Mouse (Mus musculus): Measurements from ENCODE around the gene Acaca. TPM values are rescaled to one million over a fixed set of nuclear protein-coding genes. Genes with fewer than 3 reads are reported as not detected.

Acaca gene
- polyA plus RNA-seq, 1 experiment from 2014 or later, result 36.2 TPM

DNA sequence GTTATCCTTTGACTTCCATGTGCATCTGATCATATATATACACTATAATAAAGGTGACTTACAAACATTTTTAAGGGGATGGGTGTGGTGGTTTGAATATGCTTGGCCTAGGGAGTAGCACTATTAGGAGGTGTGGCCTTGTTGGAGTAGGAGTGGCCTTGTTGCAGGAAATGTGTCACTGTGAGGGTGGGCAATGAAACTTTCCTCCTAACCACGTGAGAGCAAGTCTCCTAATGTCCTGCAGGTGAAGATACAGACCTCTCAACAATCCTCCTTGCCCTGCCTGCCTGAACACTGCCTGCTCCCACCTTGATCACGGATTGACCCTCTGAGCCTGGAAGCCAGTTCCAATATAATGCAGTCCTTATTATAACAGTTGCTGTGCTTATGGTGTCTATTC lies 22.3 kb upstream of the Acaca start:
- no peak for ATAC-seq (ENCODE audit: low FRiP score)
- no peak overlapping the region for H3K4me2 ChIP-seq (replicated peaks)
- H3K9me3 ChIP-seq (ENCODE audit: control insufficient read depth, low read length), result no peaks in the 10 kb centered on the region
- H3K9ac ChIP-seq, result no peak overlapping the region
- H3K27ac ChIP-seq, result no peak overlapping the region
- H3K4me1 ChIP-seq (replicated peaks; ENCODE audit: control insufficient read depth, insufficient read depth, low read length), result no peaks in the 10 kb centered on the region
- DNase-seq (ENCODE audit: low spot score), result no peak
- WGBS, result 77% methylated on average over 2 of the region's 2 CpGs
- no peak overlapping the region for H3K4me3 ChIP-seq (replicated peaks; ENCODE audit: low read length)
- no peaks in the 10 kb centered on the region for H3K27me3 ChIP-seq (ENCODE audit: control insufficient read depth, insufficient read depth, low read length)
- peaks cover 90% of the 10 kb centered on the region for H3K36me3 ChIP-seq (replicated peaks; ENCODE audit: control insufficient read depth, insufficient read depth)

DNA sequence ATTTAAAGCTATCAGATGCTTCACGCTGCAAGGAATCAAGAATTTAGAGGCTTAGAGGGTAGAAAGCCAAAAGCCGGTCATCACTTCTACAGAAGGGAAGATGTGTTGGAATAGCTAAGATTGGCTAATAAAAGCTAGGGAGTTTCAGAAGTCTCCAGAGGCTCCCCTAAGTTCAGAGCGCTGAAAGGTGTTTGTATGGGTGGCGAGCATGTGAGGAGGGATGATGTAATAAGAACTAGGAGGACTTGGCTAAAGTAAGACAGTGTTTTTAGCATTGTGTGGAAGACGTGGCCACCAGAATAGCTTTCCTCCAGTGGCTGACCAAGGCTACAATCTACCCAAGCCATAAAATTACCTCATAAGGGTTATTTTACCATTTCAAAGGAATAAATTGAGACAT lies 15.8 kb upstream of the Acaca start:
- DNase-seq (ENCODE audit: low spot score), result no peak
- WGBS, result 94% methylated on average over 5 of the region's 5 CpGs
- H3K36me3 ChIP-seq (replicated peaks; ENCODE audit: control insufficient read depth, insufficient read depth), result peaks cover 71% of the 10 kb centered on the region
- no peak overlapping the region for H3K4me2 ChIP-seq (replicated peaks)
- ATAC-seq (ENCODE audit: low FRiP score), result no peak
- H3K4me1 ChIP-seq (replicated peaks; ENCODE audit: control insufficient read depth, insufficient read depth, low read length), result no peaks in the 10 kb centered on the region
- H3K27ac ChIP-seq, result no peak overlapping the region
- no peaks in the 10 kb centered on the region for H3K27me3 ChIP-seq (ENCODE audit: control insufficient read depth, insufficient read depth, low read length)
- H3K4me3 ChIP-seq (replicated peaks; ENCODE audit: low read length), result no peak overlapping the region
- H3K9me3 ChIP-seq (ENCODE audit: control insufficient read depth, low read length), result no peaks in the 10 kb centered on the region
- no peak overlapping the region for H3K9ac ChIP-seq

DNA sequence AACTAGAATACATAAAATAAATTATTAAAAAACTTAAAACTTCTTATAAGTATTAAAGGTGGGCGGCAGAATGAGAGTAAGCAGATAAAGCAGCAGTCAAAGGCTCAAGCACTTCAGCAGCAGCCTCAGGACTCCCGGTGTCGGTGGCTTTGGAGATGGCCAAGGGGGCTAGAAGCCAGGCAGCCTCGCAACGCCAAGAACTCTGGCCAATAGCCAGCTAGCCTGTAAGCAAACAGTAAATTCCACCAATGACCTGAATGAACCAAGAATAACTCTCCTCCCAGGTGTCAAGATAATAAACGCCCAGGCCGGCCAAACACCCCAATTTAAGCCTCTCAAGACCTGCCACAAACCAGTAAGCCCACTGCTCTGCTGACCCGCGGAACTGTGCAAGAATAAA lies 13.8 kb upstream of the Acaca start:
- 87% methylated on average over 9 of the region's 9 CpGs for WGBS
- Histone ChIP-seq H3K27me3 (ENCODE audit: control insufficient read depth, insufficient read depth, low read length) (no peaks in the 10 kb centered on the region), H3K9me3 (ENCODE audit: control insufficient read depth, low read length) (no peaks in the 10 kb centered on the region), H3K27ac (no peak overlapping the region), H3K4me2 (replicated peaks) (no peak overlapping the region), H3K36me3 (replicated peaks; ENCODE audit: control insufficient read depth, insufficient read depth) (peaks cover 70% of the 10 kb centered on the region), H3K4me1 (replicated peaks; ENCODE audit: control insufficient read depth, insufficient read depth, low read length) (no peaks in the 10 kb centered on the region), H3K4me3 (replicated peaks; ENCODE audit: low read length) (no peak overlapping the region), H3K9ac (no peak overlapping the region)
- no peak for DNase-seq (ENCODE audit: low spot score)
- no peak for ATAC-seq (ENCODE audit: low FRiP score)

DNA sequence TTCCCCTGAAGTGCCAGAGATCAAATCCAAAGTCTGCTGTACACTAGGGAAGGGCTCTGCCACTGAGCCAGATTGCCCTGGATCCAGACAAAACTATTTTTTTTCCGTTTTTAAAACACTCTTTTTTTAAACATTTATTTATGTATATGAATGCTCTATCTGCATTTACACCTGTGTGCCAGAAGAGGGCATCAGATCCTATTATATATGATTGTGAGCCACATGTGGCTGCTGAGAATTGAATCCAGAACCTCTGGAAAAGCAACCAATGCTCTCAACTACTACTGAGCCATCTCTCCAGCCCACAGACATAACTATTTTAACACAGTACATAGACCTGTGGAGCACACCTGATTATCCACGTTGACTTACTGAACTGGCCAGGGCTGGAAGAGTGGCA lies 13.3 kb upstream of the Acaca start:
- H3K4me1 ChIP-seq (replicated peaks; ENCODE audit: control insufficient read depth, insufficient read depth, low read length), result no peaks in the 10 kb centered on the region
- no peak overlapping the region for H3K4me3 ChIP-seq (replicated peaks; ENCODE audit: low read length)
- no peaks in the 10 kb centered on the region for H3K27me3 ChIP-seq (ENCODE audit: control insufficient read depth, insufficient read depth, low read length)
- DNase-seq (ENCODE audit: low spot score), result no peak
- H3K4me2 ChIP-seq (replicated peaks), result no peak overlapping the region
- H3K9ac ChIP-seq, result no peak overlapping the region
- ATAC-seq (ENCODE audit: low FRiP score), result no peak
- peaks cover 71% of the 10 kb centered on the region for H3K36me3 ChIP-seq (replicated peaks; ENCODE audit: control insufficient read depth, insufficient read depth)
- no peaks in the 10 kb centered on the region for H3K9me3 ChIP-seq (ENCODE audit: control insufficient read depth, low read length)
- H3K27ac ChIP-seq, result no peak overlapping the region
- WGBS, result 70% methylated on average over 2 of the region's 2 CpGs

DNA sequence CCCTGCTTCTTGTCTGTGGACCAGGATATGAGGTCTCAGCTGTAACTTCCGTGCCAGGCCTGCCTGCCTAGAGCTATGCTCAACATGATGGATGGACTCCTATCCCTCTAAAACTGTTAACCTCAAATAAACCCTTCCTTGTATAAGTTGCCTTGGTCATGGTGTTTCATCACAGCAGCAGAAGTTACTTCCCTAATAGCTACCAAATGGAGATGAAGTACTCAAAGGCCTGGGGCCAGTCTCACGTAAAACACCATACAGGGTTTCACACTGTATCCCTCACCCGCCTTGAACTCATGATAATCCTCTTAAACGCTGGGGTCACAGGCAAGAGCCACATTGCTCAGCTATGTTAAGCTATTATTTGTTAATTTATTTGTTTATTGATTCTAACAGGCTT lies 12.0 kb upstream of the Acaca start:
- ATAC-seq (ENCODE audit: low FRiP score), result no peak
- H3K9ac ChIP-seq, result no peak overlapping the region
- H3K27me3 ChIP-seq (ENCODE audit: control insufficient read depth, insufficient read depth, low read length), result no peaks in the 10 kb centered on the region
- H3K9me3 ChIP-seq (ENCODE audit: control insufficient read depth, low read length), result no peaks in the 10 kb centered on the region
- H3K4me2 ChIP-seq (replicated peaks), result no peak overlapping the region
- no peak for DNase-seq (ENCODE audit: low spot score)
- WGBS, result 86% methylated on average over 4 of the region's 4 CpGs
- H3K4me1 ChIP-seq (replicated peaks; ENCODE audit: control insufficient read depth, insufficient read depth, low read length), result no peaks in the 10 kb centered on the region
- peaks cover 76% of the 10 kb centered on the region for H3K36me3 ChIP-seq (replicated peaks; ENCODE audit: control insufficient read depth, insufficient read depth)
- H3K27ac ChIP-seq, result no peak overlapping the region
- H3K4me3 ChIP-seq (replicated peaks; ENCODE audit: low read length), result no peak overlapping the region

DNA sequence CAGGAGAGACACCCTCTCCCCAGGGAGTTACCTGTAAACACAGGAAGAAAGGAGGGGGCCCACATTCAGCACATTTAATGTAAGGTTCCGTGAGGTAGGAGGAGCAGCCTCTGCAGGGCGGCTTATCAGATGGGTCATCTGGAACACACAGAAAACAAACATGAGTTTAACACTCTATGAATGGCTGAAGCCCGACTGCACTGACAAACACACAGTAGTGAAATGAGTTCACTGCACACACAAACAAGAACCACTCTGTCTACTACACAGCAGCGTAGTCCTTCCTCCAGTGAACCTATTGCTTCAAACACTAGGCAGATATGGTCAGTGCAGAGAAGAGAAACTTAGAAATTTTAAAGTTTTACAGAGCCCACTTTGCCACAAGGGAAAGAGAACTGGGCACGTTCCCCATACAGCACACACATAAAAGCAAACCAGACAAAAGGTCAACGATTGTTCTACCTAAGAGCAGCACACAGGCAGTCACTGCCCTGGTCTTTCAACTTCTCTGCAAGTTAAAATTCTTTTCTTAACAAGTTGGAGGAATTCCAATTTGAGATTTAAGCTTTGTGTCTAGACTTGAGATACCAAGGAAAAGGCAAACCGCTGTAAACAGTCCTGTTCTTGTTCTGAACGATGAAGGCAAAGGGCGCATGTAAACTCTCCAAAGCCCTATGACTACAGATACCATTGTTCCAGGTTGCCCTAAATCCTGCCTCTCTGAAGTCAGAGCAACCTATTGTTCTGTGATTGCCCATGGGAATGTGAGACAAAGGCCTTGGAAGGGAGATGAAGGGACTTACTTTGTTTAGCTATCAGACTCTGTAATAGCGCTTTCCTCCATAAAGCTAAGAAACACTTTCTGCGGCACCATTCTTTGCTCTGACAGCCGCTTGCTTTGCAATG lies 8.2 kb upstream of the Acaca start:
- Histone ChIP-seq H3K9ac (no peak overlapping the region), H3K4me2 (replicated peaks) (no peak overlapping the region), H3K36me3 (replicated peaks; ENCODE audit: control insufficient read depth, insufficient read depth) (peaks cover 83% of the 10 kb centered on the region), H3K27ac (no peak overlapping the region), H3K27me3 (ENCODE audit: control insufficient read depth, insufficient read depth, low read length) (no peaks in the 10 kb centered on the region), H3K4me1 (replicated peaks; ENCODE audit: control insufficient read depth, insufficient read depth, low read length) (no peaks in the 10 kb centered on the region), H3K9me3 (ENCODE audit: control insufficient read depth, low read length) (no peaks in the 10 kb centered on the region), H3K4me3 (replicated peaks; ENCODE audit: low read length) (no peak overlapping the region)
- WGBS, result 75% methylated on average over 12 of the region's 12 CpGs
- no peak for ATAC-seq (ENCODE audit: low FRiP score)
- no peak for DNase-seq (ENCODE audit: low spot score)

DNA sequence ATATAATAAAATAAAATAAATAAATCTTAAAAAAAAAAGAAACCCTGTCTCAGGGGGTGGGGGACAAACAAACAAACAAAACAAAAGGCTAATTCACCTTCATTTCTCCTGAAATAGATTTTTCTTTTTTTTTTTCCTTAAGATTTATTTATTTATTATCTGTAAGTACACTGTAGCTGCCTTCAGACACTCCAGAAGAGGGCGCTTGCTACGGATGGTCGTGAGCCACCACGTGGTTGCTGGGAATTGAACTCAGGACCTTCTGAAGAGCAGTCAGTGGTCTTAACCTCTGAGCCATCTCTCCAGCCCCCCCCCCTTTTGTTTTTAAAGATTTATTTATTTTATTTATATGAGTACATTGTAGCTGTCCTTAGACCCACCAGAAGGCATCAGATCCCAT lies 1.5 kb upstream of the Acaca start:
- H3K36me3 ChIP-seq (replicated peaks; ENCODE audit: control insufficient read depth, insufficient read depth), result peaks cover 35% of the 10 kb centered on the region
- H3K4me3 ChIP-seq (replicated peaks; ENCODE audit: low read length), result no peak overlapping the region
- H3K27ac ChIP-seq, result no peak overlapping the region
- peaks cover 14% of the 10 kb centered on the region for H3K4me1 ChIP-seq (replicated peaks; ENCODE audit: control insufficient read depth, insufficient read depth, low read length)
- H3K4me2 ChIP-seq (replicated peaks), result no peak overlapping the region
- H3K9me3 ChIP-seq (ENCODE audit: control insufficient read depth, low read length), result no peaks in the 10 kb centered on the region
- DNase-seq (ENCODE audit: low spot score), result no peak
- 87% methylated on average over 4 of the region's 4 CpGs for WGBS
- no peak for ATAC-seq (ENCODE audit: low FRiP score)
- no peaks in the 10 kb centered on the region for H3K27me3 ChIP-seq (ENCODE audit: control insufficient read depth, insufficient read depth, low read length)
- no peak overlapping the region for H3K9ac ChIP-seq

DNA sequence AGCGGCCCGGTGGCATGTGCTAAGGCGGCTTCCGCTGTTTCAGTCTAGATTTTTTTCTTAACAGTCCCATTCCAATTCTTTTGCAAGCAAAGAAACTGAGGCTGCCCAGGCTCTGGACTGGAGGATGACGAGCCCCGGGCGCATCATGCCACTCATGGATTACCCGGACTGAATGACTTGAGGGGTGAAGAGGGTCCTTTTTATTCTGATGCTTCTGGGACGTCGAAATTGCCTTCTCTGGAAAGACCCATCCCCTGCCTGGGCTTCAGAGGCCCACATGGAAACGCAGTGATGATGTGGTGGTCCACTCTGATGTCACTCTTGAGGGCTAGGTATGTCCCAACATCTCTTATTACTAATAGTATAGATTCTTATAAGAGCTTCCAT lies 320 bp downstream of the Acaca start:
- no peaks in the 10 kb centered on the region for H3K9me3 ChIP-seq (ENCODE audit: control insufficient read depth, low read length)
- WGBS, result 6% methylated on average over 11 of the region's 11 CpGs
- H3K9ac ChIP-seq, result peak overlapping the region; percentile 86
- peaks cover 25% of the 10 kb centered on the region for H3K36me3 ChIP-seq (replicated peaks; ENCODE audit: control insufficient read depth, insufficient read depth)
- peak overlapping the region; percentile 80 for H3K4me2 ChIP-seq (replicated peaks)
- peak; percentile 28 for DNase-seq (ENCODE audit: low spot score)
- H3K4me1 ChIP-seq (replicated peaks; ENCODE audit: control insufficient read depth, insufficient read depth, low read length), result peaks cover 14% of the 10 kb centered on the region
- no peaks in the 10 kb centered on the region for H3K27me3 ChIP-seq (ENCODE audit: control insufficient read depth, insufficient read depth, low read length)
- peak overlapping the region; percentile 61; the same call in 1 of the 2 replicates for H3K27ac ChIP-seq
- H3K4me3 ChIP-seq (replicated peaks; ENCODE audit: low read length), result peak overlapping the region; percentile 83
- ATAC-seq (ENCODE audit: low FRiP score), result peak; percentile 40; the same call in 1 of the 2 replicates

DNA sequence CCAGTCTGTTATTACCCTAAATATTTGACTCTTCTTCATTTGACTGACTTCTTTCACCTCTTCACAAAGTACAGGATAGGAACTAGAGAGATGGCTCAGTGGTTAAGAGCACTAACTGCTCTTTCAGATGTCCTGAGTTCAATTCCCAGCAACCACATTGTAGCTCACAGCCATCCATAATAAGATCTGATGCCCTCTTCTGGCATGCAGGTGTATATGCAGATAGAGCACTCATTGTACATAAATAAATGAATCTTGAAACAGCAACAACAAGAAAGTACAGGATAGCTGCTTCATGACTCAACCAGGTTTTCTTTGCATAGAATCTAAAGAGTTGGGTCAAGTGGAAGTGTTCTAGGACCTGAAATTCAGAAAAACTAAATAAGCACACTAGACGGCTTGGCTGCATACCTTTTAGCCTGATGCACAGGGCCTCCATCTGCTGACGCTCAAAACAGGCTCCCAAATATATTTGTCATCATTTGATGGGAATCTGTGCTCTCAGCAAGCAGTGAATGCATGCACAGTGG lies 4.9 kb downstream of the Acaca start:
- Histone ChIP-seq H3K4me2 (replicated peaks) (no peak overlapping the region), H3K4me1 (replicated peaks; ENCODE audit: control insufficient read depth, insufficient read depth, low read length) (peaks cover 10% of the 10 kb centered on the region), H3K4me3 (replicated peaks; ENCODE audit: low read length) (no peak overlapping the region), H3K9me3 (ENCODE audit: control insufficient read depth, low read length) (no peaks in the 10 kb centered on the region), H3K27ac (no peak overlapping the region), H3K36me3 (replicated peaks; ENCODE audit: control insufficient read depth, insufficient read depth) (peaks cover 4% of the 10 kb centered on the region; the same call in 1 of the 2 replicates), H3K27me3 (ENCODE audit: control insufficient read depth, insufficient read depth, low read length) (no peaks in the 10 kb centered on the region), H3K9ac (no peak overlapping the region)
- DNase-seq (ENCODE audit: low spot score) (no peak), ATAC-seq (ENCODE audit: low FRiP score) (no peak)
- 92% methylated on average over 2 of the region's 2 CpGs for whole genome bisulfite sequencing

All from hindbrain, embryonic 14.5 days (tissue).